Mouse (Mus musculus): ENCODE results near the gene Sec14l2. TPM values are rescaled to one million over a fixed set of nuclear protein-coding genes. Genes with fewer than 3 reads are reported as not detected.
"Not testable (repeated sequence)": the region's sequence is repeated elsewhere in the genome, so short reads cannot be mapped to it uniquely, and the experiment has no call there.

Sec14l2 gene
- polyA plus RNA-seq, 3 experiments from 2014 or later, result 0.79 to 2.7 (median 1.3) TPM

GRCm38 (mm10) chr11:4128461-4128860 is 5.2 kb upstream of the Sec14l2 start:
- not testable (repeated sequence) for ATAC-seq

- ATAC-seq, result no peak
These were observed 3.8 kb upstream of the Sec14l2 start for GRCm38 (mm10) chr11:4127059-4127458.

GRCm38 (mm10) chr11:4123922-4124321 is 707 bp upstream of the Sec14l2 start:
- no peak for ATAC-seq

GRCm38 (mm10) chr11:4122226-4122625 is 989 bp downstream of the Sec14l2 start:
- ATAC-seq, result no peak

- no peak for ATAC-seq
These were observed 1.5 kb downstream of the Sec14l2 start for GRCm38 (mm10) chr11:4121691-4122090.

GRCm38 (mm10) chr11:4119635-4120034 is 3.6 kb downstream of the Sec14l2 start:
- no peak for ATAC-seq

- peak; percentile 40 for ATAC-seq
These were observed 4.9 kb downstream of the Sec14l2 start for GRCm38 (mm10) chr11:4118081-4118921.

GRCm38 (mm10) chr11:4117372-4118071 is 5.7 kb downstream of the Sec14l2 start:
- no peak for ATAC-seq

- ATAC-seq, result no peak
These were observed 6.6 kb downstream of the Sec14l2 start for GRCm38 (mm10) chr11:4116458-4117141.

- no peak for ATAC-seq
These were observed 7.8 kb downstream of the Sec14l2 start for GRCm38 (mm10) chr11:4115407-4115806.

GRCm38 (mm10) chr11:4114541-4114940 is 8.7 kb downstream of the Sec14l2 start:
- ATAC-seq, result not testable (repeated sequence)

GRCm38 (mm10) chr11:4113970-4114369 is 9.2 kb downstream of the Sec14l2 start:
- ATAC-seq, result no peak

GRCm38 (mm10) chr11:4113496-4113895 is 9.7 kb downstream of the Sec14l2 start:
- ATAC-seq, result no peak

GRCm38 (mm10) chr11:4112861-4113260 is 10.4 kb downstream of the Sec14l2 start:
- ATAC-seq, result no peak

- ATAC-seq, result no peak
These were observed 11.2 kb downstream of the Sec14l2 start for GRCm38 (mm10) chr11:4112033-4112432.

GRCm38 (mm10) chr11:4108691-4109090 is 14.5 kb downstream of the Sec14l2 start:
- no peak for ATAC-seq

GRCm38 (mm10) chr11:4107901-4108300 is 15.3 kb downstream of the Sec14l2 start:
- ATAC-seq, result not testable (repeated sequence)

- no peak for ATAC-seq
These were observed 17.8 kb downstream of the Sec14l2 start for GRCm38 (mm10) chr11:4105444-4105843.

GRCm38 (mm10) chr11:4104989-4105388 is 18.2 kb downstream of the Sec14l2 start:
- ATAC-seq, result no peak

- no peak for ATAC-seq
These were observed 19.7 kb downstream of the Sec14l2 start for GRCm38 (mm10) chr11:4103522-4103921.

GRCm38 (mm10) chr11:4101851-4102250 is 21.4 kb downstream of the Sec14l2 start:
- ATAC-seq, result no peak

- ATAC-seq, result no peak
These were observed 23.8 kb downstream of the Sec14l2 start for GRCm38 (mm10) chr11:4099447-4099846.

- no peak for ATAC-seq
These were observed 24.4 kb downstream of the Sec14l2 start for GRCm38 (mm10) chr11:4098816-4099215.

All from inflammation-experienced regulatory T-cells, adult 6 months (primary cell).